Mouse (Mus musculus) urinary bladder, adult 18-20 months (tissue): ENCODE measurements at regions not wholly inside any gene's neighbourhood (a gene's known extent, or its start where the extent isn't known, plus 50 kb on each side); places are given as distances from the start of the nearest gene placed in this dataset.

Experiments
- DNase-seq, 2 experiments: peaks; one replicate each; pipeline ENCODE4 v3.0.0; 2022; ENCODE audit warnings: low spot score in 2 of 2, mixed read lengths in 2 of 2

- DNase-seq: no peak
These were observed 352.4 kb downstream of the Prdm2 start for GRCm38 (mm10) chr4:142860441-142860840.

- DNase-seq: no peak
These were observed 356.2 kb downstream of the Prdm2 start for GRCm38 (mm10) chr4:142856626-142857025.

GRCm38 (mm10) chr4:142855635-142856034 lies 357.2 kb downstream of the Prdm2 start:
- DNase-seq: no peak

- DNase-seq: no peak
These were observed 358.9 kb downstream of the Prdm2 start for GRCm38 (mm10) chr4:142853924-142854323.

- DNase-seq: no peak
These were observed 367.6 kb downstream of the Prdm2 start for GRCm38 (mm10) chr4:142845066-142845696.

- no peak for DNase-seq
These were observed 373.3 kb downstream of the Prdm2 start for GRCm38 (mm10) chr4:142839540-142839939.

- DNase-seq: no peak
These were observed 374.3 kb downstream of the Prdm2 start for GRCm38 (mm10) chr4:142838363-142838964.

GRCm38 (mm10) chr4:142837636-142838035 lies 375.2 kb downstream of the Prdm2 start:
- no peak for DNase-seq

GRCm38 (mm10) chr4:142829711-142830110 lies 383.1 kb downstream of the Prdm2 start:
- DNase-seq: no peak

- DNase-seq: no peak
These were observed 383.8 kb downstream of the Prdm2 start for GRCm38 (mm10) chr4:142828969-142829368.

- no peak for DNase-seq
These were observed 386.4 kb downstream of the Prdm2 start for GRCm38 (mm10) chr4:142826250-142826893.

GRCm38 (mm10) chr4:142825786-142826185 lies 387.0 kb downstream of the Prdm2 start:
- DNase-seq: no peak

GRCm38 (mm10) chr4:142818440-142818839 lies 394.4 kb downstream of the Prdm2 start:
- DNase-seq: no peak

- no peak for DNase-seq
These were observed 395.8 kb downstream of the Prdm2 start for GRCm38 (mm10) chr4:142816986-142817385.

GRCm38 (mm10) chr4:142803819-142804218 lies 409.0 kb downstream of the Prdm2 start:
- no peak for DNase-seq

- no peak for DNase-seq
These were observed 413.5 kb downstream of the Prdm2 start for GRCm38 (mm10) chr4:142799291-142799690.

GRCm38 (mm10) chr4:142798834-142799233 lies 414.0 kb downstream of the Prdm2 start:
- no peak for DNase-seq

- no peak for DNase-seq
These were observed 420.2 kb downstream of the Prdm2 start for GRCm38 (mm10) chr4:142792606-142792970.

- no peak for DNase-seq
These were observed 420.8 kb downstream of the Prdm2 start for GRCm38 (mm10) chr4:142791823-142792605.

- DNase-seq: no peak
These were observed 423.7 kb downstream of the Prdm2 start for GRCm38 (mm10) chr4:142789048-142789447.

GRCm38 (mm10) chr4:142785386-142785785 lies 427.4 kb downstream of the Prdm2 start:
- no peak for DNase-seq

- no peak for DNase-seq
These were observed 435.9 kb downstream of the Prdm2 start for GRCm38 (mm10) chr4:142776711-142777411.
